Mouse (Mus musculus) intestine, postnatal 0 days (tissue): ENCODE results near the gene Il4. TPM values are rescaled to one million over a fixed set of nuclear protein-coding genes. Genes with fewer than 3 reads are reported as not detected.

Experiments
- ATAC-seq: fragments of 200-750 bp; cut with Nextera tagmentation; 2 replicates; pipeline ENCODE4 v1.8.0; 2017; ENCODE audit warnings: mild to moderate bottlenecking, moderate TSS enrichment, moderate library complexity
- H3K27ac ChIP-seq: fragments of 300-500 bp; sonication (generic); 2 replicates; pipeline ENCODE4 v1.5.1; 2014; ENCODE audit warnings: mild to moderate bottlenecking, low read depth, low read length, moderate library complexity
- H3K27me3 ChIP-seq: fragments of 300-500 bp; sonication (generic); replicated peaks from 2 replicates; pipeline ENCODE4 v1.6.1; 2014; ENCODE audit warnings: low read length, mixed read lengths; ENCODE audit not compliant: control insufficient read depth, insufficient read depth
- H3K36me3 ChIP-seq: fragments of 300-500 bp; sonication (generic); 2 replicates; pipeline ENCODE4 v1.6.1; 2014; ENCODE audit warnings: mild to moderate bottlenecking, moderate library complexity; ENCODE audit not compliant: control insufficient read depth, insufficient read depth
- H3K4me1 ChIP-seq: fragments of 300-500 bp; sonication (generic); replicated peaks from 2 replicates; pipeline ENCODE4 v1.6.1; 2014; ENCODE audit warnings: antibody characterized with exemption, low read length, mixed read lengths; ENCODE audit not compliant: control insufficient read depth, insufficient read depth
- H3K4me2 ChIP-seq: fragments of 300-500 bp; sonication (generic); replicated peaks from 2 replicates; pipeline ENCODE4 v1.6.1; 2014; ENCODE audit warnings: low read depth, mild to moderate bottlenecking, moderate library complexity
- H3K4me3 ChIP-seq: fragments of 300-500 bp; sonication (generic); 2 replicates; pipeline ENCODE4 v1.5.1; 2014; ENCODE audit warnings: low read depth, low read length
- H3K9ac ChIP-seq: fragments of 300-500 bp; sonication (generic); 2 replicates; pipeline ENCODE4 v1.6.1; 2014; ENCODE audit warnings: mild to moderate bottlenecking, low read depth, low read length
- H3K9me3 ChIP-seq: fragments of 300-500 bp; sonication (generic); 2 replicates; pipeline ENCODE4 v1.6.1; 2016; ENCODE audit warnings: mixed run types; ENCODE audit not compliant: control insufficient read depth
- CTCF ChIP-seq: sonication (generic); IDR thresholded peaks from 2 replicates; pipeline ENCODE4 v1.5.1; 2016; ENCODE audit warnings: low read depth, mild to moderate bottlenecking, control low read depth, antibody characterized with exemption, moderate library complexity
- WGBS: fragments of 180-500 bp; shearing (Covaris S2); extraction: QIAGEN DNeasy Blood & Tissue Kit; methylation state at CpG from one replicate; pipeline ENCODE4 v1.1.7; 2014; 5-methylcytosine and 5-hydroxymethylcytosine counted together
- polyA plus RNA-seq: library from polyadenylated mRNA; unstranded; fragments of >200 nt; fragmentation: Nextera tagmentation; extraction: Ambion mirVana; gene quantifications from 2 replicates; pipeline ENCODE4 v1.2.1, GENCODE M21; 2015

Gene Il4
- polyA plus RNA-seq = 0.29 and 0.39 TPM in 2 replicates

DNA sequence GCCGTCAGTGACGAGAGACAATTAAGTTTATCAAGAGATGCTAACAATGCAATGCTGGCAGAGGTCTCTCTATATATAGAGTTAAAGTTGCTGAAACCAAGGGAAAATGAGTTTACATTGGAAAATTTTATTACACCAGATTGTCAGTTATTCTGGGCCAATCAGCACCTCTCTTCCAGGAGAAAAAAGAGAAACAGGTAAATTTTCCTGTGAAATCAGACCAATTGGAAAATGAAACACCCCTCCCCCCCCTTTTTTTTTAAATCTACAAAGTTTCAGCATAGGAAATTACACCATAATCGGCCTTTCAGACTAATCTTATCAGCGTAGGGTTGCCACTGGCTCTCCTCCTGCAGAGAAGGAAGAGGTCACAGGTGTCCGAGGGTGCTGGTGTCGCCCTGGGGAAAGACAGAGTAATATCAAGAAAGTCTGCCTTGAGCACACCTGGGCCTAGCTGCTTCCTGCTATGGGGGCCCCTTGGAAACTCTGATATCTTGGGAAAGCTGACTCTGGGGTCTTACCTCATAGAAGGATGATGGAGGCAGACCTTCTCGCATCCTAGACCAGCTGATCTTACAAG lies at the start of gene Il4:
TSS of gene Il4 (minus strand) at position 51 of the 580 bp plus-strand sequence.
- 56% methylated on average over 7 of the region's 7 CpGs for WGBS
- ATAC-seq = no peak
- no peak within 1 kb of the TSS for H3K4me3 ChIP-seq

DNA sequence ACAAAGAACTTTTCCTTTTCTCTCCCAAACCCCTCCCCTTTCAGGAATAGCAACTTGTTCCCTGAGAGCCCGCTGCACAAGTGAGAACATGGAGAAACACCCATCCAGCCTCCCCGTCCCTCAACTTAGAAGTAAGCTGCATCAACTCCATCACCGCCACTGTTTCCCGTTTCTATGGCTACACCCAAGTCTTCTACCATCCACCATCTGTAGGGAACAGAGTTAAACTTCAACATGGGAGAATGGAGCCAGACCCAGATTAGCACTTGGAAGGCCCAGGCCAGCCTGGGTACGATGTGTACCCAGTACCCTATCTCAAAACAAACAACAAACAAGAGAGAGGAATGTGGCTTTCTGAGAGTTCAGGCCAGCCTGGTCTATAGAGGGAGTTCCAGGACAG lies 45.6 kb upstream of the Il4 start:
- H3K9me3 ChIP-seq = no peaks in the 10 kb centered on the region
- 72% methylated on average over 5 of the region's 5 CpGs for WGBS
- H3K36me3 ChIP-seq = peaks cover 48% of the 10 kb centered on the region
- ATAC-seq = no peak
- H3K4me1 ChIP-seq = no peaks in the 10 kb centered on the region
- TF ChIP-seq CTCF = no peak
- H3K4me2 ChIP-seq = no peak overlapping the region
- H3K9ac ChIP-seq = no peak overlapping the region
- no peaks in the 10 kb centered on the region for H3K27me3 ChIP-seq
- H3K27ac ChIP-seq = no peak overlapping the region
- H3K4me3 ChIP-seq = no peak overlapping the region

More for the DNA sequence above, at the start of gene Il4:
- Histone ChIP-seq H3K27ac (no peak within 1 kb of the TSS), H3K4me1 (no peaks in the 10 kb centered on the region), H3K4me2 (no peak within 1 kb of the TSS), H3K9me3 (no peaks in the 10 kb centered on the region), H3K36me3 (no peaks in the 10 kb centered on the region), H3K9ac (no peak within 1 kb of the TSS), H3K27me3 (no peaks in the 10 kb centered on the region)
- no peak for TF ChIP-seq CTCF

DNA sequence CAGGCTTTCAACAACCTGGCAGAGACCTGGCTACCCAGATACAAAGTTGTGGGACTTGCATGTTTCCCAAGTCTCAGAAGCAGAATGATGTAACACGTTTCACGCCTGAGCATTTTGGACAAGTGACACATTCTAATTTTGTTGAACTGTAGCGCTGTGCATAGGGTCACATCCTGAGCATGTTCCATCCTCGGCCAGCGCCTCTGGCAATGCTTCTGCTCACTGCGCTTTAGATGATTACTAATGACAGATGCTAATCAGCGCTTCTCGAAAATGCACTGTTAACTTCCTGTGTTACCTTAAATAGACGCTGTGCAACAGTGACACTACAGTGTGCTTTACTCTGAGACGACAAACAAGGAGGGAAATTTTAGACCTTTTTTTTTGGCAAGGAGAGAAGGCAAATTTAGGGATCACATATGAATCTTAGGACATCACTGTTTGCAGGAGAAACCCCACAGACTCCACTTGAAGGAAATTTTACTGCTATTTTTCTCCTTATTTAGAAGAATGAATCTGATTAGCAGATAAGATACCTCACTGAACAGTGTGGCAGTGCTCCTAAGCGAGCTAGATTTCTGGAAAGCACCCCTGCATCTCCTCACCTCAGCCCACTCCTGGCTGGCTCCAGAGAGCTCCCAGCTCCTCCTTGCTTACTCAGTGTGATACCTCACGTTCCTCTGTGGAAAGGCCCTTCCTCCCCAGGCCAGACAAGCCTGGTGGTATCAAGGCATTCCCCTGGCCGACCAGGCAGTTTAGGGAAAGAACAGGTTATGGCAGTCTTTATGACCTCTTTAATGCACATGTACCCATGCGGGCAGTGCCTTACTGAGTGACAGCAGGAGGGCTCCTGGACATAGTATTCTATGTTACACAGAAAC lies 44.6 kb upstream of the Il4 start:
- no peak overlapping the region for H3K4me3 ChIP-seq
- no peaks in the 10 kb centered on the region for H3K4me1 ChIP-seq
- H3K4me2 ChIP-seq = no peak overlapping the region
- peaks cover 44% of the 10 kb centered on the region for H3K36me3 ChIP-seq
- no peaks in the 10 kb centered on the region for H3K27me3 ChIP-seq
- no peak overlapping the region for H3K9ac ChIP-seq
- TF ChIP-seq CTCF = no peak
- H3K27ac ChIP-seq = no peak overlapping the region
- no peaks in the 10 kb centered on the region for H3K9me3 ChIP-seq
- no peak for ATAC-seq
- 70% methylated on average over 14 of the region's 14 CpGs for WGBS

DNA sequence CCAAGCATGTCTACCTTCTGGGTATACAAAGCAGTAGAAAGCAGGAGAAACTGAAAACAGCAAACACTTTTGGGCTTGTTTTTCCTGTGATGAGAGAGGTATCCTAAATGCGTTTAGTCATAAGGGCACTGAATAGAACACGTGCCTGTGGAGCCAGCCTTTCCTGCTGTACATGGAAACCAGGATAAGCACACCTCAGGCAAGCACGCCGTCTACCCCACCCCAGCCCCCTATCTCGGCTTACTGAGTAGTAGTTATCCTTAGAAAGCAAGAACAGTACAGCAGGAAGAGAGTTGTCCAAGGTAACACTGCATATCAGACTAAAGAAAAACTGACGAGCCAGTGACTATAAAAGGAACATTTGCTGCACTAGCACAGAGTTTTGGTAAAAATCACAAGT lies 39.4 kb upstream of the Il4 start:
- no peak for TF ChIP-seq CTCF
- WGBS = 82% methylated on average over 6 of the region's 6 CpGs

DNA sequence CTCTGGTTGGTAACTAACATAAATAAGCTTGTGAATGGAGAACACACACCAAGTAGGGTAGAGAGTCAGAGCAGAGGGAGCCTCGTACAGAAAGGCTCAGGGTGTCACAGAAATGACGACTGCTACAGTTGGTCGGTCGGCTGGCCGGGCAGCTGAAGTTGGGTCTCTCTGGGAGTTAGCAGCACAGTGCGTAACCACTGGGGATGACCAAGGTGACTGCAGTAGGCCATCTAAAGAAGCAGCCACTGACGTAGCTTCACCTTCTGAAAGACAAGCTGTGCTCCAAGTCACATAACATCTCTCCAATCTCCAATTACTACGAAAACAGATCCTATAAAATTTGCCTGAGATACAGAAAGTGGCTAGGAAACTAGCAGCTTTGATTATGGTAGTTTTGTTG lies 38.9 kb upstream of the Il4 start:
- Histone ChIP-seq H3K4me1 (no peaks in the 10 kb centered on the region), H3K4me2 (no peak overlapping the region), H3K27ac (no peak overlapping the region), H3K36me3 (peaks cover 39% of the 10 kb centered on the region), H3K9me3 (no peaks in the 10 kb centered on the region), H3K4me3 (no peak overlapping the region), H3K9ac (no peak overlapping the region), H3K27me3 (no peaks in the 10 kb centered on the region)
- no peak for TF ChIP-seq CTCF
- WGBS = 89% methylated on average over 8 of the region's 8 CpGs
- no peak for ATAC-seq

More for the DNA sequence above, 39.4 kb upstream of the Il4 start:
- Histone ChIP-seq H3K9me3 (no peaks in the 10 kb centered on the region), H3K36me3 (peaks cover 40% of the 10 kb centered on the region), H3K9ac (no peak overlapping the region), H3K4me2 (no peak overlapping the region), H3K27ac (no peak overlapping the region), H3K4me1 (no peaks in the 10 kb centered on the region), H3K27me3 (no peaks in the 10 kb centered on the region), H3K4me3 (no peak overlapping the region)
- ATAC-seq = no peak

DNA sequence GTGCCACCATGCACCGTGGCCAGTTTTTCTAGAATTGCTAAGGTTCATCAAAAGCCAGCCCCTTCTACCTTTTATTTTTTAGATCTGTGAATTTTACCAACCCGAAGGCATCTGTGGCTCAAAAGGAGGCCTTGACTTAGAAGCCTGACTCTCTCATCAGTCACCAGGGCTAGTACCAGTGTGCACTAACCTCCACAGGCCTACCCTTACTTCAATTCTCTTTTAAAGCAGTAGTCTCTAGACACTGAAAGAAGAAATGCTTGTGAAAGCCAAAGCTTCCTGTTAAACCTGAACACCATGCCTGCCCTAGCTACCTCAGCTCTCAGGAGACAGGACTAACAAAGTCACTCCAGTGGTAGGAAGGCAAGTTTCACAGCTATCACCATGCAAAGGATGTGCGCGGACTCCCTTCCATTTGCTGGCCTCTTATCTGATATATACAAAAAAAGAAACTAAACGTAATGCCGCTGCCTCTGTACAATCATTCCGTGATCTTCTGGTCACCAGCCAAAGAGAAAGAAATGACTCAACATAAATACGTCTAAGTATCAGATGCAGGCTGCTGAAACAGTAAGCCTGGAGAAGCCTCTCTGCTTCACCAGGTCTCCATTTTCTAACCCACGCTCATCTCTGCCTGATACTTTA lies 38.2 kb upstream of the Il4 start:
- H3K4me2 ChIP-seq = no peak overlapping the region
- no peak overlapping the region for H3K4me3 ChIP-seq
- TF ChIP-seq CTCF = no peak
- H3K9ac ChIP-seq = no peak overlapping the region
- no peaks in the 10 kb centered on the region for H3K27me3 ChIP-seq
- H3K36me3 ChIP-seq = peaks cover 46% of the 10 kb centered on the region
- no peaks in the 10 kb centered on the region for H3K4me1 ChIP-seq
- no peak for ATAC-seq
- 74% methylated on average over 9 of the region's 9 CpGs for WGBS
- H3K27ac ChIP-seq = no peak overlapping the region
- H3K9me3 ChIP-seq = no peaks in the 10 kb centered on the region
